19 mouse cellular contexts compared by ENCODE assay signal in the genomic region with DNA sequence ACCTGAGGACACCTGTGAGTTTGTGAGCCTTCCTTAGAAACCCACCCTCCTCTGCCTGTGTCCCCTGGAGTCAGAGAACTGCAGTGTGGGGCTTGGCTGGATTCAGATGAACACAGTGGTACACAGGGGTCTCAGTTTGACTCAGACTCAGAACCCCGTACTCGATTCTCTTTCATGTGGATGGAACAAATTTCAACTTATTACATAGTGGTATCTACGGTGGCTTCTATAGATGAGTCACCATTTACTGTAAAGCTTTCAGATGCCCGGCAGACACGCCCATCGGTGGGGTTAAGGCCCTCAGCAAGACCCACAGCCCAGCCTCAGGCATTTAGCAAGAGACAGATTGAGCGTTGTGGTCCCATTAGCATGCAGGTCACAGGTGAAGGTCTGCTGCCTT.
"Had no signal": no experiment of that assay in that cellular context is flagged by ENCODE, and none has a peak within 500 bp of the region (broad histone marks: within the 10 kb centered on the region; RNA-seq: fewer than 3 reads in every experiment).

No protein-coding gene starts in this region.

- H3K9ac ChIP-seq: liver, embryonic 14.5 days; liver, postnatal 0 days; lung, embryonic 14.5 days; midbrain, embryonic 15.5 days; neural tube, embryonic 12.5 days; neural tube, embryonic 15.5 days had no signal

- H3K9me3 ChIP-seq: megakaryocyte, embryonic 14.5 days; midbrain, embryonic 15.5 days; neural tube, embryonic 15.5 days had no signal

- H3K4me3 ChIP-seq: layer of hippocampus, adult 2 months; megakaryocyte, embryonic 14.5 days; midbrain, embryonic 10.5 days; midbrain, embryonic 15.5 days; neural tube, embryonic 12.5 days; neural tube, embryonic 15.5 days had no signal

- H3K27ac ChIP-seq: layer of hippocampus, adult 2 months; liver, embryonic 14.5 days; midbrain, embryonic 10.5 days; midbrain, embryonic 15.5 days; neural tube, embryonic 12.5 days; neural tube, embryonic 15.5 days; stomach, postnatal 0 days had no signal

- H3K36me3 ChIP-seq: midbrain, embryonic 15.5 days had no signal

- DNase-seq: kidney, adult 9 months; kidney, postnatal 14 days; kidney, postnatal 4 days; layer of hippocampus, adult 9-11 months; liver, postnatal 0 days; lung, embryonic 14.5 days; right cerebral cortex, adult 18-20 months; right cerebral cortex, postnatal 14 days; right cerebral cortex, postnatal 4 days; thymus, postnatal 25 days had no signal

- ATAC-seq: liver, postnatal 0 days; lung, postnatal 0 days; midbrain, embryonic 15.5 days had no signal

- H3K4me2 ChIP-seq: lung, embryonic 14.5 days; midbrain, embryonic 15.5 days; neural tube, embryonic 12.5 days; neural tube, embryonic 15.5 days had no signal

- H3K27me3 ChIP-seq: megakaryocyte, embryonic 14.5 days; midbrain, embryonic 15.5 days; neural tube, embryonic 12.5 days; neural tube, embryonic 15.5 days had no signal
